Mouse (Mus musculus) embryonic facial prominence, embryonic 13.5 days (tissue): ENCODE results near the gene Olfr38. TPM values are rescaled to one million over a fixed set of nuclear protein-coding genes. Genes with fewer than 3 reads are reported as not detected.

Source experiments
- ATAC-seq: fragments of 200-750 bp; cut with Nextera tagmentation; 2 replicates; pipeline ENCODE4 v1.8.0; 2017; ENCODE audit warnings: low read depth; ENCODE audit not compliant: insufficient number of reproducible peaks, insufficient read depth, low FRiP score, low TSS enrichment
- H3K27ac ChIP-seq: fragments of 300-500 bp; sonication (generic); 2 replicates; pipeline ENCODE4 v1.5.1; 2015; ENCODE audit warnings: moderate library complexity, mild to moderate bottlenecking, inconsistent platforms
- H3K27me3 ChIP-seq: fragments of 300-500 bp; sonication (generic); 2 replicates; pipeline ENCODE4 v1.6.1; 2015; ENCODE audit warnings: mild to moderate bottlenecking, inconsistent platforms
- H3K36me3 ChIP-seq: fragments of 300-500 bp; sonication (generic); 2 replicates; pipeline ENCODE4 v1.6.1; 2015; ENCODE audit warnings: mild to moderate bottlenecking, inconsistent platforms
- H3K4me1 ChIP-seq: fragments of 300-500 bp; sonication (generic); 2 replicates; pipeline ENCODE4 v1.6.1; 2015; ENCODE audit warnings: inconsistent platforms
- H3K4me2 ChIP-seq: fragments of 300-500 bp; sonication (generic); 2 replicates; pipeline ENCODE4 v1.6.1; 2015; ENCODE audit warnings: moderate library complexity, mild to moderate bottlenecking, inconsistent platforms
- H3K4me3 ChIP-seq: fragments of 300-500 bp; sonication (generic); 2 replicates; pipeline ENCODE4 v1.5.1; 2015; ENCODE audit warnings: mild to moderate bottlenecking, inconsistent platforms
- H3K9ac ChIP-seq: fragments of 300-500 bp; sonication (generic); 2 replicates; pipeline ENCODE4 v1.6.1; 2015; ENCODE audit warnings: mild to moderate bottlenecking, inconsistent platforms
- H3K9me3 ChIP-seq: fragments of 300-500 bp; sonication (generic); 2 replicates; pipeline ENCODE4 v1.6.1; 2016; ENCODE audit warnings: inconsistent platforms
- WGBS: fragments of 180-500 bp; shearing (Covaris S2); methylation state at CpG from one replicate; pipeline ENCODE4 v1.1.7; 2015; ENCODE audit warnings: mixed read lengths; 5-methylcytosine and 5-hydroxymethylcytosine counted together
- polyA plus RNA-seq: library from polyadenylated mRNA; unstranded; fragments of >200 nt; fragmentation: Nextera tagmentation; extraction: Ambion mirVana; gene quantifications from 2 replicates; pipeline ENCODE4 v1.2.1, GENCODE M21; 2015

Gene Olfr38
- polyA plus RNA-seq, 1 experiment from 2014 or later = not detected

- Histone ChIP-seq H3K27ac (no peak overlapping the region), H3K27me3 (no peaks in the 10 kb centered on the region), H3K9ac (no peak overlapping the region), H3K4me3 (no peak overlapping the region), H3K4me2 (no peak overlapping the region), H3K36me3 (no peaks in the 10 kb centered on the region), H3K4me1 (no peaks in the 10 kb centered on the region), H3K9me3 (no peaks in the 10 kb centered on the region)
- 94% methylated on average over 3 of the region's 3 CpGs for WGBS
- ATAC-seq = no peak
These were observed 38.8 kb downstream of the Olfr38 start for GRCm38 (mm10) chr6:42794982-42795381.

- H3K9ac ChIP-seq = no peak within 1 kb of the TSS
- H3K4me2 ChIP-seq = no peak within 1 kb of the TSS
- H3K4me1 ChIP-seq = no peaks in the 10 kb centered on the region
- 68% methylated on average over 1 of the region's 1 CpGs for WGBS
- no peaks in the 10 kb centered on the region for H3K27me3 ChIP-seq
- no peak within 1 kb of the TSS for H3K4me3 ChIP-seq
- H3K9me3 ChIP-seq = no peaks in the 10 kb centered on the region
- no peak within 1 kb of the TSS for H3K27ac ChIP-seq
- no peaks in the 10 kb centered on the region for H3K36me3 ChIP-seq
- ATAC-seq = no peak
These were observed 55.4 kb downstream of the Olfr38 start, which contains the start of gene Olfr450 for GRCm38 (mm10) chr6:42811639-42812038. Olfr450 (plus strand) TSS chr6:42811939.

Other genes with a start within 250 kb of the Olfr38 start
- gene Olfr455, start 208.8 kb upstream of the Olfr38 start, polyA plus RNA-seq = not detected in 2 replicates
- gene Tcaf3, start 158.7 kb upstream of the Olfr38 start, polyA plus RNA-seq = not detected in 2 replicates
- 4.3 and 5.3 TPM in 2 replicates for gene Tcaf2, start 111.2 kb upstream of the Olfr38 start, polyA plus RNA-seq
- gene Tcaf1, start 46.3 kb upstream of the Olfr38 start, polyA plus RNA-seq = 75.6 and 81.9 TPM in 2 replicates
- gene Olfr453, start 17.0 kb upstream of the Olfr38 start, polyA plus RNA-seq = not detected in 2 replicates
- not detected in 2 replicates for gene Olfr452, start 28.7 kb downstream of the Olfr38 start, polyA plus RNA-seq
- gene Olfr450, start 55.5 kb downstream of the Olfr38 start, polyA plus RNA-seq = not detected in 2 replicates
- gene Olfr449, start 78.0 kb downstream of the Olfr38 start, polyA plus RNA-seq = not detected in 2 replicates
- not detected in 2 replicates for gene Olfr448, start 134.0 kb downstream of the Olfr38 start, polyA plus RNA-seq
- gene Olfr447, start 152.5 kb downstream of the Olfr38 start, polyA plus RNA-seq = not detected in 2 replicates
- not detected in 2 replicates for gene Olfr446, start 165.0 kb downstream of the Olfr38 start, polyA plus RNA-seq
- not detected in 2 replicates for gene Olfr444, start 192.7 kb downstream of the Olfr38 start, polyA plus RNA-seq